Mouse (Mus musculus): Measurements from ENCODE around the gene Ccnd2.

The Ccnd2 gene

DNA sequence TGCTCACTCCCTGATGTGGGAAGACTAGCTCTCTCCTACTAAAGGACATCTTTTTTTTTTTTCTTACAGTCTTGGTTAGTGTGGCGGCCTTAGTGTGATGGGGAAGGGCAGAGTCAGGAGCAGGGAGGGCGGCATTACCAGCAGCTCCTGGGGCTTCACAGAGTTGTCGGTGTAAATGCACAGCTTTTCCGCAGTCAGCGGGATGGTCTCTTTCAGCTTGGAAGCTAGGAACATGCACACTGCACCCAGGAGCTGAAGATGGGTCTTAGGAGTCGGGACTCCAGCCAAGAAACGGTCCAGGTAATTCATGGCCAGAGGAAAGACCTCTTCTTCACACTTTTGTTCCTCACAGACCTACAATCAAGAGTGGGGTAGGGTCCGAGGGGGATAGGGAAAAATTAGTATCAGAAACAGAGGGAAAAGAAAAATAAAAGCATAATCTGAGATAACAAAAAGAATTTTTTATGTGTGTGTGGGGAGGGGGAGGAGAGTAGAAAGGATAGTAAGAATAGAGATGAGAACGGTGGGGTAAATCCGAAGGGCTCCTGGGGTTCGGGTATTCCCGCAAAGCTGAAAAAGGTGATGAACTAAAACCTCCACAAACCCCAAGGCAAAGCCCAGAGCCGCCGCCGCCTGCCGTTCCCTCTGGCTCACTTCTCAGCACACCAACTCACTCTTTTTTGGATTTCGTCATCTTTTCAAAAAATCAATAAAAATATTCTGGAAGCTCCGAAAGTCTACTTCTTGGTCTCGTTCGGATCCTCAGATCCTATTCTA lies 3.3 kb downstream of the Ccnd2 start:
- DNase-seq (ENCODE audit: low read depth, low spot score): no peak

- DNase-seq (ENCODE audit: low read depth, low spot score): peak; percentile 93
These were observed 4.3 kb downstream of the Ccnd2 start for GRCm38 (mm10) chr6:127147665-127148064.

GRCm38 (mm10) chr6:127146322-127146947 lies 5.6 kb downstream of the Ccnd2 start:
- DNase-seq (ENCODE audit: low read depth, low spot score): no peak

DNA sequence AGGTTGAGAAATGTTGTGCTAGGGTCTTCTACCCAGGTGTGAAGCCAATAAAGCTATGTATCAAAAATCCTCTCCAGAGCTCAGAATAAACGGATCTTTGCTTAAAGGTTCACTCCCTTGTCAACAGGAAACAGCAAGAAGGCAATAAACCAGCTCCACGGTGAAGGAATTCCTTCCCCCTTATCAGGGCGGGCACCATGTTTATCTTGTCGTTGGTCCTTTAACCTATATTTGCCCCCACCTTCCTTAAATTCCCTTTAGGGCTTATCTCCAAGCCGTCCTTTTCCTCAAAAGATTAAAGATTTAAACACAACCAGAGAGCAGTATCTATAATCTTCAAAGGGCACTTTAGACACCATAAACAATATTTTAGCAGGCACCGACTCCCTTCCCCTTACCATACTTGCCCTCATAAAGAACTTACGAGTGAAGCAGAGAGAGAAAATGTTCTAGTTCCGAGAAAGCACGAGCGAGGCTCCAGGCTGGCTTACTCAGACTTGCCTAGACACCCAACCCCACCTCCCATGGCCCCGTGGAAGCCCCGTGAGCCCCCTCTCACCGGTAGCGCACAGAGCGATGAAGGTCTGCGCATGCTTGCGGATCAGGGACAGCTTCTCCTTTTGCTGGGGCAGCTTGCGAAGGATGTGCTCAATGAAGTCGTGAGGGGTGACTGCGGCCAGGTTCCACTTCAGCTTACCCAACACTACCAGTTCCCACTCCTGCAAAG lies 6.4 kb downstream of the Ccnd2 start:
- DNase-seq (ENCODE audit: low read depth, low spot score): no peak

- no peak for DNase-seq (ENCODE audit: low read depth, low spot score)
These were observed 8.3 kb downstream of the Ccnd2 start for GRCm38 (mm10) chr6:127143576-127144288.

GRCm38 (mm10) chr6:127143124-127143520 lies 8.9 kb downstream of the Ccnd2 start:
- no peak for DNase-seq (ENCODE audit: low read depth, low spot score)

- no peak for DNase-seq (ENCODE audit: low read depth, low spot score)
These were observed 9.6 kb downstream of the Ccnd2 start for GRCm38 (mm10) chr6:127142154-127143123.

GRCm38 (mm10) chr6:127138962-127139361 lies 13.0 kb downstream of the Ccnd2 start:
- DNase-seq (ENCODE audit: low read depth, low spot score): no peak

DNA sequence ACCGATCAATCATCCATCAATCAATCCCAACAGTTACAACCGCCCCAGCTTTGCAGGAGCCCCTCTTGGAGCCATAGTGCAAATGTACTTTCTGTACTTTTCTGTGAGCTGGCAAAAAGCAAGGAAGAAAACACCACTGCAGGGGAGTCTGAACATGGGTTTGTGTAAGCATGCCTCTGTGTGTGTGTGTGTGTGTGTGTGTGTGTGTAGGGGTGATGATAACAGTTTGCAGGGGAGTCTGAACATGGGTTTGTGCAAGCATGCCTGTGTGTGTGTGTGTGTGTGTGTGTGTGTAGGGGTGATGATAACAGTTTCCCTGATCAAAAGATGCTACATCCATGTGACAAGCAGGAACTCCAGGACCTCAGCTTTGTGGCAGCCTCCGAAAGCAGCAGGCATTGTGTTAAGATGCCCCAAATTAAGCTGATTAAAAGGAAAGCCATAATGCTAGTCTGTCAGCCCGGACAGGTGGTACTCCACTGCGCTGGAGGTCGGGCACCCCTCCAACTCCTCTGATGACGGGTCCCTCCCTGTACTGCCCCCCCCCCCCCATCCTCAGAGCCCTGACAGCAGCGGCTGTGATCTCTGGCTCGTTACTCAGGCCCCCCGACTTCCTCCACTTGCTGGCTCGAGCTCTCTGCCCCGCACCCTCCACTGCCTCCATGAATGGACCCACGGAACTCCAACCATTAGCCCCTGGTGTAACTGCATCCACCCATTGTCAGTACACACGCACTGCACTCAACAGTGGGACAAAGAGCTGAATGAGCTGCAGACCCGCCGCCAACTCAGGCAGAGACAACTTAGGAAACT lies 18.4 kb downstream of the Ccnd2 start:
- DNase-seq (ENCODE audit: low read depth, low spot score): no peak

- DNase-seq (ENCODE audit: low read depth, low spot score): no peak
These were observed 19.3 kb downstream of the Ccnd2 start for GRCm38 (mm10) chr6:127132719-127133118.

GRCm38 (mm10) chr6:127131946-127132345 lies 20.0 kb downstream of the Ccnd2 start:
- DNase-seq (ENCODE audit: low read depth, low spot score): no peak

GRCm38 (mm10) chr6:127130377-127130776 lies 21.6 kb downstream of the Ccnd2 start:
- no peak for DNase-seq (ENCODE audit: low read depth, low spot score)

DNA sequence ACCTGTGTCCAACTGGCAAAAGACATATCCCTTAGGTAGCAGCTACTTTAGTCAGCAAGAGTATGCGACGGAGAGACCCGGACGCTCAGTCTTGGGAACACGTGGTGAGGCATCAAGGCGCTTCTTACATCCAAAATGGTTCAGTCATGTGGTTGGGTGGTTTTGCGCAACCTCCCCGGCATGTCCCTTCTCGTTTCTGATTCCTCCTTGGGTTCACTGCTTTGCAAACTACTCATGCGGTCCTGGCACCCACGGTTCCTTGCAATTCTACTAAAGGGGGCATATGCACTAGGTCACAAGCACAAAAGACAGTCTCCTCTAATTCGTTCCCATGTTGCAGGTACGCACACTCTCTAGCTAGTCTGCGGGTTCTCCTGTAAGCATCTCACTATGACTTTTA lies 22.3 kb downstream of the Ccnd2 start:
- DNase-seq (ENCODE audit: low read depth, low spot score): no peak

DNA sequence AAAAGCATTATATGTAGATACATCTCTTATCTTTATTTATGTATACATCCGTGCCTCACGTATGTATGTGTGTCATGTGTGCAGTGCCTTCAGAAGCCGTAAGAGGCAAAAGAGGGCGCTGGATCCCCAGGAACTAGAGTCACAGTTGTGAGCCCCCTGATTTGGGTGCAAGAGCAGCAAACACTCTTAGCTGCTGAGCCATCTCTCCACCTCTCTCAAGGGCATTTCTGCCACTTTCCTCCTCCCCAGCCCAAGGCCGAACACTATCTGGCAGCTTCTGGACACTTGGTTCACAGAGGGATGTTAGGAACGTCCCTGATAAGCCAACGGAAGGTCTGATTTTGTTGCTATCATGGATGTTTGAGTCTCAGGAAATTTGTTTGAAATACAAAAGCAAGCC lies 28.5 kb downstream of the Ccnd2 start:
- no peak for DNase-seq (ENCODE audit: low read depth, low spot score)

GRCm38 (mm10) chr6:127122996-127123395 lies 29.0 kb downstream of the Ccnd2 start:
- DNase-seq (ENCODE audit: low read depth, low spot score): no peak

GRCm38 (mm10) chr6:127122221-127122806 lies 29.7 kb downstream of the Ccnd2 start:
- no peak for DNase-seq (ENCODE audit: low read depth, low spot score)

GRCm38 (mm10) chr6:127114753-127115456 lies 37.1 kb downstream of the Ccnd2 start:
- DNase-seq (ENCODE audit: low read depth, low spot score): no peak

DNA sequence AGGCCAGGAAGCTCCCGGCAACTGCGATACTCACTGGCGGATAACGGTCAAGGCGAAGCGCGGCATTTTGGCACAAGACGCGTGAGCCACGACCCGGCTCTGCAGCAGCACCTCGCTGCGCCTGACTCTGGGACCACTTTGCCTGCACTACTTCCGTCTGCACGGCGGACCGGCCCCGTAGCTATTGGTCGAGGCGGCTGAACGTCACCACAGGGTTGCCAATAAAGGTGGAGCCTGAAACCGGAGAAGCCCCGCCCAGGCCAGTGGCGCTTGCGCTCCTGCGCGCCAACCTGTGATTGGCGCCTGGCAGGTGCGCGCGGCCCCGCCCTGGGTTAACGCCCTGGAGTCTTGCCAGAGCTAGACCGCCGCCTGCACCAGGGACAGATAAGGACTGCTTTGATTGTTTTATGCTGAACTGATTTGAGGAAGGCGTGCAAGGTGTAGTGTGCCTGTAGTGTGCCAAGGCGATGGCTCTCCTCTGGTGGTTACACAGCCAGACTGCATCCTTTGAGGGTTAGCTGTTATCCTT lies 42.5 kb downstream of the Ccnd2 start, which contains the start of gene Tigar:
Gene Tigar, minus strand, starts transcription at position 156 of the 529 bp plus-strand sequence.
- DNase-seq (ENCODE audit: low read depth, low spot score): peak; percentile 86
